Mouse (Mus musculus) megakaryocyte progenitor cell, adult 5-6 weeks (primary cell): ENCODE measurements around the gene Nbea. TPM values are rescaled to one million over a fixed set of nuclear protein-coding genes. Genes with fewer than 3 reads are reported as not detected.

Experiments used
- ATAC-seq: replicated peaks from 2 replicates; pipeline ENCODE4 v1.8.0; 2016; ENCODE audit warnings: mild to moderate bottlenecking, moderate TSS enrichment, inconsistent platforms; ENCODE audit not compliant: poor library complexity
- total RNA-seq, 2 experiments: library from RNA; stranded (forward) in 1 of 2; stranded (reverse) in 1 of 2; fragments of 157-497, 149-512 nt in 1 of 2; fragments of 200-1000 nt in 1 of 2; gene quantifications; 2 replicates each; pipeline versions ENCODE4 v1.2.3 to v1.2.4; 2015 to 2017

Gene Nbea
- total RNA-seq, 2 experiments from 2014 or later: under 0.01 TPM; not detected in 1

DNA sequence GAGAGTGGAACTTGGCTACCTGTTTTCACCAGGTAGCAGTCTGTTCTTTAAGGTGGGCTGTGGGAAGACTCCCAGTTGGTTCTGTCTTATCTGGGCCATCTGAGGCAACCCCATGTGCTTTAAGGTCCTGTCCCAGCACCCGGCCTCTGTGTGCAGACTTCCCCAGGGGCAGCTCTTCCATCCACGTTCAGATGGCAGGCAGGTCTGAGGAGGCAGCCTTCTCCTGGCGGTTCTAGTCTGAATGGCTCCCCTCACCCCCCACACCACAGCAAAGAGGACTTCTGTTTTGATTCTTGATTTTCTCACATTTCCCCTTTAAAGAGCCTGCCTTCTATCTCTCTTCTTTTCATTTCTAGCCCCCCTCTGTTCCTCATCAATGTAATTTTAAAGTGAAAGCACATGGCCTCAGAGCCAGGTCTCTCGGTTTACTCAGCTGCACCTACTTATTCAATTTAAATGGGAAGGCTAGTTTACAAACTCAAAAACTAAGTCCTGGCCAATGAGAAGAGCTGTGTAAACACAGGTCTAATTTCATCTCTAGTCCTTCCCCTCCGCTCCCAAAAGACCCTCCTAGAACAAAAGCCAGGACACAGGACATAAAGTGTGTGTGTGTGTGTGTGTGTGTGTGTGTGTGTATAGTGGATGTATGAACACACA lies 570.9 kb downstream of the Nbea start:
- no peak for ATAC-seq

DNA sequence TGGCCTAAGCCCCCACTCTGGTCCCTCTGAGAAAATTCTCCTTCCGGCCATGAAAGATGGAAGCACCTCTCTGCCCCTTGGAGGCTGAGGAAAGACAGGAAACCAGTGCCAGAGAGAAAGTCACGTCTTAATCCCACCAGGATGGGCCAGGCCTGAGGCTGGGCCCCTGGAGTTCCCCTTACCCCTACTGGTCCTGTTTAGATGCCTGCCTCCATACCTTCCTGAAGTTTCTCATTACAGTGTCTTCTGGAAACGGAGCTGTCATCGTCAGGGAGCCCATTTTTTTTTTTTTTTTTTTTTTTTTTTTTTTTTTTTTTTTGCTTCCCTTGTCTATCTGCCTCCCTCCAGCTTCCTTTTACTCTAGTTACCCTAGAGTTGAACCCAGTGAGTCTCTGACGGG lies 571.5 kb downstream of the Nbea start:
- ATAC-seq: no peak

DNA sequence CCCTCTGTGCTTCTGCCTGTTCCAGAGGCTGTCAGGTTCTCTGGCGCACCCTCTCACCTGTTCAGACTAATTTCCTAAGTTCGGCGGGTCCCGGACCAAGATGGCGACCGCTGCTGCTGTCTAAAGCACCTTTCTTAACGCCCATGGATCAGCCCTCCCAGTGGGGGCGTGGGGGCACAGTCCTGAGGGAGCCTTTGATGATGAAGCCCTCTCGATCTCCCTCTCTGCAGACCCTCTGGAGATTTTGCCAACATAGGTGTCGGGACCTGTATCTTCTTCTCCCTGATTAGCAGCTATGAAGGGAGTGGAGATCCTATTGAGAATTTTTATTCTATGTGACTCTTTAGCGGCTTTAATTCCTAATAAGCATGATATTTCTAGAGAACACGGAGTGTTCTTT lies 573.3 kb downstream of the Nbea start:
- no peak for ATAC-seq

DNA sequence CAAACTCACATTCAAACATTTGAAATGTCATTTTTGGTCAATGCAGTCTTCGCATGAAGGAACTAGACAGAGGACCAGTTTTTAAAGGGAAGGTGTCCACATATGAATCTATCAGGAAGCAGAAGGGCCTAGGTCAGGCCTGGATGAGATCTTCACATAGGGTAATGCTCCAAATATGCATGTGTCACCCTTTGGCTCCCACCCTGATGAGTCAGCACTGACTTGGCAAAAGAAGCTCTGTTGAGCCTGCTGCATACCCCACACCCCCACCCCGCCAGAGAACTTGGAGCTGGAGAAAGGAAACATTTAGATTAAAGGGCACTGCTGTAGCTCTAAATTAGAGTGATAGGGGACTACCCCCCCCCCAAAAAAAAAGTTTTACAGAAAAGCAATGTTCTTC lies 583.2 kb downstream of the Nbea start:
- no peak for ATAC-seq

DNA sequence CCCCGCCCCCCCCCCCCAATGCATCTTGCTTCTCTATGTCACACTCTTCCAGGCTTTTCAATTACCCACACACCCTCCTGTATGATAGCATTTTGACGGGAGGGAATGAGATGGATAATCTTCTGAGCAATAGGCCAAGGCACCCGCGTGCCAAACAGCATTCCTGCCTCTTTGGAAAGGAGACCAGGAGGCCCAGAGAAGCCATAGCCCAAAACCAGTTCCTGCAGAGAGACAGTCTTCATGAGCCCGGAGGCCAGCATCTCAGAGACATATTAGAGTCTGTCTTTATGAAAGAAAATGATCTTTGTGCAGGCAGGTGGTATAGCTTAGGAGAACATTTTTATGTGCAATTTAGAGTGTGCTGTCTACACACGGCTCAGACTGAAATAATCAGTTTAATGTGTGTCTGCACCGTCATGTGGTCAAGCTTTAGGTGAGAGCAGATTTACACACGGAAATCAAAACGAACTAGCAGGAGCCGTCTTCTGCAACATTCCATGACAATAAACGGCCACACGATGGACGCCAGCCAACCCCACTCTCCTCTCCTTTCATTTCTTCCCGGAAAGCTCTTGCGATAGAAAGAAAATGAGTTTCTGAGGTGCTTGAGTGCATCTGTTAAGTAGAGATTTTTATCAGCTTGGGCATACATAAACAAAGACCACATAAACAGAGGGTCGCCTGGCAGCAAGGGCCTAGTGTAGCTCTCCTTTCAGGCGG lies 584.0 kb downstream of the Nbea start:
- ATAC-seq: no peak

DNA sequence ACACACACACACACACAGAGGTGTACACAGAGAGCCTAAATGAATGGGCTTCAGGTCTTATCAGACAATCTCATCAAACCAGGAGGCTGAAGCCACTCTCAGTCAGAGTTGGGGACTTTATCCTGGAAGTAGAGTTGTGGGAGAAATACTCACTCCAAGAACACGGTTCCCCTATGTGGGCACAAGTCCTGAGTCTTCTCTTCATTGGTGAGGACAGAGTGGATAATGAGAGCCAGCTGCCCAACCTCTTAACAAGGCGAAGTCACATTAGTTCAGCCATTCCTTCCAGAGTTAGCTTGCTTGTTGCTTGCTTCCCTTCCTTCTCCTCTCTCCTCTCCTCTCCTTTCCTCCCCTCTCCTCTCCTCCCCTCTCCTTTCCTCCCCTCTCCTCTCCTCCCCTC lies 584.8 kb downstream of the Nbea start:
- ATAC-seq: no peak

DNA sequence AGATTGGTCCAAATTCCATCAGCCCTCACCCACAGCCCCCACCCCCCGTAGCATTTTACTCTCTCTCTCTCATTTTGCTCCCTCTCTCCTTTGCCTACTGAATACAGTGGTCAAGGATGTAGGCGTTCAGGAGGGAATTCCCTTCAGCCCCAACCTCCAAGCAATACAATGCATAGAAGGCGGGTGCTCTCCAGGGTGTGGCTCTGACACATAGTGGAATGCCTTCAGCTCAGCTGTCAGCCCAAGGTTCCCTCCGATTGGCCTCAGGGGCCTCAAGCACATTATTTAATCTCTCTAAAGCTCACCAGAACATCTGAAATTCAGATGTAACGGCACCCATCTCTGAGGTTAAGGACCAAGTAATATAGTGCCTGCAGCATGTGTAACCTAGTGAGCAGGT lies 590.2 kb downstream of the Nbea start:
- ATAC-seq: no peak

DNA sequence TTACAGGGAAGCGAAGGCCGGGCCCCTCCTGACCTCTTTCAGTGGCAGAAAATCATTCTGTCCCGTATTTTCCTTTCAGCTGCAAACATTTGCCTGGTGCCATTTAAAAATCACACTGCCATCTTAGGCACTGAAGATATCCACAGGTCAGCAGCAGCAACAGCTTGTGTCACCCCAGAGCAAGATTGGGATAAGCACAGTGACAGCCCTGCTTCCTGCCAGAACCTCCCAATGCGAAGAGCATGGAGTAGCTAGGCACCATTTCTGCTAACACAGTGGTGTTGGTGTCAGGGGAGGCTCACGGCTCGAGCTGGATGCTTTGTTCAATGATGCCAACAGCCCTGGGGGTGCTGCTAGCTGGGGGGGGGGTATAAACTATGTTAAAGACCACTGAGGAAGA lies 592.8 kb downstream of the Nbea start:
- no peak for ATAC-seq

DNA sequence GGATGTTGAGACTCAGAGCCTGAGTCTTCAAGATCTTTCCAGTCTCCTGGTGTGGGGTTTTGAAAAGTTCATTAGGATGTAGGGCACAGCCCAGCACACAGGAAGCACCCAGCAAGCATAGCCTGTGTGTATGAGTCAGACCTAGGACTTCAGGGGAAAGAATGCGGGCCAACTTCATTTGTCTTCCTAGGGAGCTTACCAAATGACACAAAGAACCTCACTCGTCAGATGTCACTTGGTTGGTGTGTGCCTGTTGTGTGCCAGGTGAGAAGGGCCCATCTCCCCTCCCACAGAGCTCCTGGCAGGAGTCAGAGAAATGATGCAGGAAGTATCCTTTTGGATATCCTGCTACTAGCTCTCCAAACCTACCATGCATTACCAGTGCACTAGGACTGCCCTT lies 593.2 kb downstream of the Nbea start:
- no peak for ATAC-seq

DNA sequence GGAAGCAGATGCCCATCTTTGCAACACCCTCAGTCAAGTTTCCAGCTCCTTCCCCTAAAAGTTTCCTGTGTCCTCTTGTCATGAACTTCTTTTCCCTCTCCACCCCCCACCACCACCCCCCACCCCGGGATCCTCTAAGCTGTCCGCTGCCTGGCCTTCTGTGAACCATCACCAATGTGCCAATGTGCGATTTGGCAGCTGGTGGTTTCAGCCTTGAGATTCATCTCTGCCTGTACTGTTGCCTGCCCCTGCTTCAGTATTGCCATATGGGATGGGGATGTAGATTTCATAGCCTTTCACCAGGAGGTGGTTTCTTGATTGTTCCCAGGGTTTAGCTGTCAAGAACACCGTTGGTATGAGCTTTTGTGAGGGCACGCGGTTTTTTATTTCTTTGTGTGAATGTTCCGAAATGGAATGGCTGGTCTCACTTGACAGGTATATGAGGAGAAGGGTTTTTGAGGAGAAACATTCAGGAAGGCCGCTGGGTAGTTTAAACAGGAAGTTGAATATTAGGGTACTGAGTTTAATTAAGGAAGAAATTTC lies 594.0 kb downstream of the Nbea start:
- ATAC-seq: no peak

DNA sequence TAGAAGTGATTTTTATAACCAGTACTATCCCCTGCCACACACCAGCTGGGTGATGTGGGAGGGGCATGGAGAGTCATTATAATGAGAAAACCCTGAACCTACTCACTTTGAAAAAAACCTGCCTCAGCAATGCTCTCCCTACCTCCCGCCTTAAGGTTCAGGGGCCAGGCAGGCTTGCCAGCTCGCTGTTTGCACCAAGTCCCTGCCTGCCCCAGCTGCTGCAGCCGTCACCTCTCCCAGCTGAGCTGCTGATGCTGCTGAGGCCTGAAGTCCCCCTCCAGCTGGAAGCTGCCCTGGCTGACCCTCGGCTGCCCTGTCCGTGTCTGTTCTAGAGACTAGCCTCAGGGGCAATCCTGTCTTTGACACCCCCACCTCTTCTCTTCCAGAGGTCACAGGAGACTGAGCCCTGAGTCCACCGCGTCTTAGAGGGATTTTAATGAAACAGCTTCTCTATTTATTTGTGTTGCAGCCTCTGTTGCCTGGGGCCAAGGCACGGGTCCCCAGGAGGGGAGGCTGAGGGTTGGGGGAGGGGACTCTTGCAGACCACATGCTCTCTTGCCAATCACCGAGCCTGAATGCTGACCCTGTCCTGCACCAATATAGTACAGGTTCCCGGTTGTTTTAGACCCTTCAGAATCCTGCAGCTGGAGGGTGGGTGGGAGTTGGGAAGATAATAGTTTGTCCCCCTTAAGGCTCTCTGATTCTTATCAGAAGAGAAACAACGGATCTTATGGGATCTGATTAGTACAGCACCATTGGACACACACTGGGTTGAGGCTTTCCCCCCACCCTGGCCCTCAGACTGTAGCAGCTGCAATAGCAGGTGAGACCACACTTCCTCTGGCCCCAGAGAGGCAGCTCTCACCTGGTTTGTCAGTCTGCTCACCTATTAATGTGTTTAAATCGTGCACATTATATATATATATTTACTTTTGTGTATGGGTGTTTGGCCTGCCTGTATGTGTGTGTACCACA lies 595.2 kb downstream of the Nbea start:
- no peak for ATAC-seq

DNA sequence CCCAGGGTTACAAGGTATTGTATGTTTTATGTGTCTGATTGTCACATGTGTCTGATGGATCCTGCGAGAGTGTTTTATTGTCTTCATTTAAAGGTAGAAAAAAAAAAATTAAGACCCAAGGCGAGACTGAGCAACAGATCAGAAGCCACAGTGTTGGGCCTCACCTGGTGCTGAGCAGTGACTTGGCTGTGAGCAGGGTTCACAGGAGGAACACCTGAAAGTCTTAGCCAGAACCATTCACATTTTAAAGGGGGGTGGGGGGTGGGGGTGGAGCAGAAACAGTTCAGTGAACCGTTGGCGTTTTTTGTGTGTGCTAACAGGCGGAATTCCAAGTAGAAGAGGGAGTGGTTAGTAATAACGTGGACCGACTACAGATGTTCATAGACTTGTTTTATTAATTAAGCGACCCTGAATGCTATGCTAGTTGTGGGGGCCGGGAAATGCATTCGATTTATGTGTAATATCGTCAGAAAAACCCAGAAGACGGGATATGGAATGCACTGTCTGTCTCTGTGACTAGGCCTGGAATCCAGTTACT lies 596.0 kb downstream of the Nbea start:
- ATAC-seq: no peak
